Mouse (Mus musculus) limb, embryonic 10.5 days (tissue): Measurements from ENCODE around the gene Gpr107. TPM values are rescaled to one million over a fixed set of nuclear protein-coding genes. Genes with fewer than 3 reads are reported as not detected.
"Not testable (repeated sequence)": the region's sequence is repeated elsewhere in the genome, so short reads cannot be mapped to it uniquely, and the experiment has no call there.

ENCODE experiments used
- DNase-seq: peaks from one replicate; pipeline ENCODE4 v3.0.0-alpha.2; 2017; ENCODE audit warnings: low spot score
- H3K27ac ChIP-seq: fragments of 300-500 bp; sonication (generic); 2 replicates; pipeline ENCODE4 v1.5.1; 2016; ENCODE audit warnings: mild to moderate bottlenecking
- H3K27me3 ChIP-seq: fragments of 300-500 bp; sonication (generic); 2 replicates; pipeline ENCODE4 v1.6.1; 2016; ENCODE audit warnings: low read depth, mild to moderate bottlenecking; ENCODE audit not compliant: poor library complexity, severe bottlenecking
- H3K36me3 ChIP-seq: fragments of 300-500 bp; sonication (generic); 2 replicates; pipeline ENCODE4 v1.6.1; 2016; ENCODE audit warnings: mild to moderate bottlenecking, moderate library complexity
- H3K4me1 ChIP-seq: fragments of 300-500 bp; sonication (generic); 2 replicates; pipeline ENCODE4 v1.6.1; 2016
- H3K4me3 ChIP-seq: fragments of 300-500 bp; sonication (generic); 2 replicates; pipeline ENCODE4 v1.5.1; 2016; ENCODE audit warnings: mild to moderate bottlenecking, moderate library complexity
- H3K9me3 ChIP-seq: fragments of 300-500 bp; sonication (generic); replicated peaks from 2 replicates; pipeline ENCODE4 v1.6.1; 2016; ENCODE audit warnings: mild to moderate bottlenecking
- WGBS: fragments of 180-500 bp; shearing (Covaris S2); methylation state at CpG from one replicate; pipeline ENCODE4 v1.1.7; 2016; 5-methylcytosine and 5-hydroxymethylcytosine counted together
- polyA plus RNA-seq: library from polyadenylated mRNA; unstranded; fragments of >200 nt; fragmentation: Nextera tagmentation; extraction: Ambion mirVana; gene quantifications from 2 replicates; pipeline ENCODE4 v1.2.1, GENCODE M21; 2016

Gene Gpr107
- polyA plus RNA-seq, 1 experiment from 2014 or later = 38.0 TPM

DNA sequence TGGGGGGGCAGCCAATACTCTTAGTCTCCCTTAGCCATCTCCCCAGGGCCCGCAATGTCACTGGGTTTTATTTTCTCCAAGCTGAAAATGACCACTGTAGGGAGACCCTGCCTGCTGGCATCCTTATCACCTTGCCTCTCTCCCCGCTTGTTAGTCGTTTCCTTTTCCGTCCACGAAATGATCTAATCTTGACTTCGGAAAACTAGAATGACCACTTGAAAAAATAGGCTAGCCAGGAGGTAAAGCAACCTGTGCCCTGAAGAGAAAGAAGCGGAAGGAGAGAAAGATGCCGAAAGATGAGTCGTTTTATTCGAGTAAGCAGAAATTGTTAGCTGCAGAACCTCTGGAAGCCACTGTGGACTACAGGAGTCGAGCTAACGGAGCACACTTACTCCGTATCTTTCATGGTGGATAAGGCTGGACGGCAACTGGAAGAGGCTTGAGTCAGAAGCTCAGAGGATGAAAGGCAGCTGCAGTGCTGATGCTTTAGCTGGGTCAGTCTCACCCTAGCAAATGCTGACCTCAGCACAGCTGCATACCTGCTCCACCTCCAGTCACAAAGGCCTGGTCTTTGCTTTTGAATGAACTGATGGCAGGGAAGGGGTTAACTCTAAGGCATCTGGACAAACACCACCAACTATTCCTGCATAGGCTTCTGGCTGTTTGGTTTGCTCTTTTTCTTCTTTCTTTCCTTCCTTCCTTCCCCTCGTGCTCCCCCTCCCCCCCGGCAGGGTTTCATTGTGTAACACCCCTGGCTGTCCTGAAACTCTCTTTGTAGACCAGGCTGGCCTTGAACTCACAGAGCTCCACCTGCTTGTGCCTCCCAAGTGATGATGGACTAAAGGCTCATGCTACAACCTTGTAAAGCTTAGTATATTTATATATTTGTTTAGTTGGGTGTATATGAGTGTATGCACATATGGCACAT lies 8.1 kb upstream of the Gpr107 start:
- WGBS = 85% methylated on average over 16 of the region's 16 CpGs
- Histone ChIP-seq H3K9me3 (no peaks in the 10 kb centered on the region), H3K36me3 (peaks cover 26% of the 10 kb centered on the region), H3K27ac (no peak overlapping the region), H3K27me3 (peaks cover 16% of the 10 kb centered on the region; the same call in 1 of the 2 replicates), H3K4me3 (no peak overlapping the region), H3K4me1 (peaks cover 34% of the 10 kb centered on the region)
- no peak for DNase-seq

GRCm38 (mm10) chr2:31144901-31145300 lies 7.2 kb upstream of the Gpr107 start:
- Histone ChIP-seq H3K4me3 (no peak overlapping the region), H3K36me3 (peaks cover 30% of the 10 kb centered on the region), H3K27ac (no peak overlapping the region), H3K27me3 (peaks cover 15% of the 10 kb centered on the region; the same call in 1 of the 2 replicates), H3K4me1 (peaks cover 34% of the 10 kb centered on the region), H3K9me3 (no peaks in the 10 kb centered on the region)
- DNase-seq = no peak
- 83% methylated on average over 1 of the region's 1 CpGs for WGBS

DNA sequence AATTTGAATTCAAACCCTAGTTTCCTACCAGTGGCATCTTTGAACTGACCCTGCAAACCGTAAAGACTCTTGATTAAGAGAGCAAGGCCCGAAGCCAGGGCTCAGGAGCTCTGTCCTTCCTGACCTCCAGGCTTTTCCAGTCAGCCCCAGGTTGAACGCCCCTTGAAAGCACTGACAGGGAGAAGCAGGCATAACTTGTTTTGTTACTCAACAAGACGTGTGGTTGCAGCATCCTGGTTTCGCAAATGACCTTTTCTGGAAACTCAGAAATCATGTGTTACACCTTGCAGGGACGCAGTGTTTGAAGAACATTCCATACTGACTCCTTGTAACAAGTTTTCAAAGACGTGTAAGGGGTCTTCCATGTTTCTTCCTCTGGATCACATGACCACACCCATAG lies 5.1 kb upstream of the Gpr107 start:
- H3K36me3 ChIP-seq = peaks cover 39% of the 10 kb centered on the region
- no peak overlapping the region for H3K4me3 ChIP-seq
- H3K27me3 ChIP-seq = 0 out of 2 replicates have a peak, but pooled peaks cover 4% of the 10 kb centered on the region
- no peaks in the 10 kb centered on the region for H3K9me3 ChIP-seq
- no peak for DNase-seq
- H3K4me1 ChIP-seq = peaks cover 22% of the 10 kb centered on the region
- 85% methylated on average over 7 of the region's 7 CpGs for WGBS
- no peak overlapping the region for H3K27ac ChIP-seq

DNA sequence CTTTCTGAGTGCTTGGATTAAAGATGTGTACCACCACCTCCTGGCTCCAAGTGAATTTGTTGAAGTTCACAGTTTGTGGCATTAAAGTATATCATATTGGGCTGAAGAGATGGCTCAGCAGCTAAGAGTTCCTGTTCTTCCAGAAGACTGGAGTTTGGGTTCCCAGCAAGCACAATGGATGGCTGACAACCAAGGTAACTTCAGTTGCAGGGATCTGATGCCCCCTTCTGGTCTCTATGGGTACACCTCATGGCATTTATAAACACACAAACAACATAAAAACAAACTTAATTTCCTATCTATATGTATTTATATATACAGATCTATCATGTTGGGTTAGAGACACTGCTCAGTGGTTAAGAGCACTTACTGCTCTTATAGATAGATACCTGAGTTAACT lies 1.4 kb upstream of the Gpr107 start:
- peaks cover 34% of the 10 kb centered on the region for H3K36me3 ChIP-seq
- H3K27ac ChIP-seq = no peak overlapping the region
- no peak overlapping the region for H3K4me3 ChIP-seq
- no peak for DNase-seq
- H3K9me3 ChIP-seq = no peaks in the 10 kb centered on the region
- peaks cover 13% of the 10 kb centered on the region for H3K4me1 ChIP-seq
- H3K27me3 ChIP-seq = no peaks in the 10 kb centered on the region

GRCm38 (mm10) chr2:31156846-31157245 lies 4.7 kb downstream of the Gpr107 start:
- DNase-seq = no peak
- 92% methylated on average over 3 of the region's 3 CpGs for WGBS

DNA sequence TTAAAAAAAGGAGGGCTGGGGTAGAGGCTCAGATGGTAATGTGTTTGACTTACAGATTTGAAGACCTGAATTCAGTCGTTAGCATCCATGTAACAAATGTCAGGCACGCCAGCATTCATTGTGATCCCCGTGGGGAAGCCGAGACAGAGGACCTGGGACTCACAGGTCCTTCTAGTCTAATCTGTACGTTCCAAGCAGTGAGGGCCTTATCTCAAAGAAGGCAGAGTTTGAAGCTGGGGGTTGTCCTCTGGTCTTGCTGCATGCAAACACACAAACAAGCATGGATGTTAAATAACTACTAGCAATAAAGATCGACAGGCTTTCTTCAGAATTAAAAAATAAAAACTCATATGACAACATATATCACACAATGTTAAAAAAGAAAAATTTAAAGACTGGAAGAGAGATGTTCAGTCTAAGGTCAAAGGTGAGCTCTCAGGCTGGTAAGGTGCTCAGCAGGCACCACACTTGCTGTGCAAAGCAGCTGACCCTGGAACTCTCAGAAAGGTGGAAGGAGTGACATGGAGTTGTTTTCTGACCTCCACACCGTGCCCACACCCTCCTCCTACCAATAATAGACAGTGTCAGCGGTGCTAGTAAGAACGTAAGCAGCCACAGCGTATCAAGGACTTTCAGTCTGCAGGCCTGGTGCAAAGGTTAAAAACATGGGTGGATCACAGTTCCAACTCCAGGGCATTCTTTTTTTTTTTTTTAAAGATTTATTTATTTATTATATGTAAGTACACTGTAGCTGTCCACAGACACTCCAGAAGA lies 8.2 kb downstream of the Gpr107 start:
- no peaks in the 10 kb centered on the region for H3K27me3 ChIP-seq
- peaks cover 15% of the 10 kb centered on the region for H3K4me1 ChIP-seq
- peaks cover 8% of the 10 kb centered on the region; the same call in 1 of the 2 replicates for H3K36me3 ChIP-seq
- DNase-seq = no peak
- H3K27ac ChIP-seq = no peak overlapping the region
- H3K4me3 ChIP-seq = no peak overlapping the region
- WGBS = 90% methylated on average over 10 of the region's 10 CpGs
- no peaks in the 10 kb centered on the region for H3K9me3 ChIP-seq

More at GRCm38 (mm10) chr2:31156846-31157245, 4.7 kb downstream of the Gpr107 start:
- Histone ChIP-seq H3K27ac (no peak overlapping the region), H3K36me3 (peaks cover 8% of the 10 kb centered on the region; the same call in 1 of the 2 replicates), H3K9me3 (no peaks in the 10 kb centered on the region), H3K4me1 (peaks cover 8% of the 10 kb centered on the region), H3K4me3 (no peak overlapping the region), H3K27me3 (no peaks in the 10 kb centered on the region)

GRCm38 (mm10) chr2:31161620-31162019 lies 9.5 kb downstream of the Gpr107 start:
- no peaks in the 10 kb centered on the region for H3K9me3 ChIP-seq
- H3K27me3 ChIP-seq = no peaks in the 10 kb centered on the region
- peaks cover 18% of the 10 kb centered on the region for H3K4me1 ChIP-seq
- no peak for DNase-seq
- H3K36me3 ChIP-seq = peaks cover 11% of the 10 kb centered on the region
- no peak overlapping the region for H3K4me3 ChIP-seq
- WGBS = 86% methylated on average over 4 of the region's 4 CpGs
- H3K27ac ChIP-seq = no peak overlapping the region

GRCm38 (mm10) chr2:31163361-31164118 lies 11.4 kb downstream of the Gpr107 start:
- DNase-seq = no peak
- no peak overlapping the region for H3K27ac ChIP-seq

DNA sequence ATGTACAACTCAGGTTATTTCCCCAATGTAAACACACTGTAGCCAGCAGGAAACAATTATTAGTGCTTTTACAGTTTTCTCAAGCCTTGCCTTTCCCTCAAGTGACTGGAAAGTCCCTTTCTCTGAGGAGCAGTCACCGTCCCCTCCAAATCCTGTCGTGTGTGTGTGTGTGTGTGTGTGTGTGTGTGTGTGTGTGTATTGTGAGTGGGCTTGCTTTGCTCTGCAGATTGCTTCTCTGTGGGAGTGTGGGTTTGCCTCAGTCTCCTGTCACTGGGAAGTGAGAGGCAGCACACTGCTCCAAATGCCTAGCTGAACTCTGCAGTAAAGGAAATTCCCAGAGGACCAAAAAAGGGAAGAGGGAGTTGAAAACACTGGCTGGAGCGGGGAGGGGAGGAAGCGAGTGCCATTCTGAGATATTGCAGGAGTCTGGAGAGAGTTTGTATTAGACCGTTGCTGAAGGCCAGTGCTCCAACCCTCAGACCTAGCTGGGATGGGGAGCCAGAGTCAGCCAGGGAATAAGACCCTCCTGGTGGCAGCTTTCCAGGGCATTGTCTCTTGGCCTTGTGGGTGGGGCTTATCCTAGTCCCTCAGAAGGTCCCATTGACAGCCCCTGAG lies 12.8 kb downstream of the Gpr107 start:
- DNase-seq = no peak
- H3K27ac ChIP-seq = peak overlapping the region; percentile 21
- no peak overlapping the region for H3K4me3 ChIP-seq

More at GRCm38 (mm10) chr2:31163361-31164118, 11.4 kb downstream of the Gpr107 start:
- 80% methylated on average over 11 of the region's 11 CpGs for WGBS
- Histone ChIP-seq H3K4me1 (peaks cover 18% of the 10 kb centered on the region), H3K9me3 (no peaks in the 10 kb centered on the region), H3K27me3 (no peaks in the 10 kb centered on the region), H3K4me3 (no peak overlapping the region), H3K36me3 (peaks cover 30% of the 10 kb centered on the region)

GRCm38 (mm10) chr2:31165529-31165928 lies 13.4 kb downstream of the Gpr107 start:
- peaks cover 18% of the 10 kb centered on the region for H3K4me1 ChIP-seq
- H3K36me3 ChIP-seq = peaks cover 42% of the 10 kb centered on the region
- no peak overlapping the region for H3K4me3 ChIP-seq
- H3K27ac ChIP-seq = peak overlapping the region; percentile 21; the same call in 1 of the 2 replicates
- no peaks in the 10 kb centered on the region for H3K27me3 ChIP-seq
- no peaks in the 10 kb centered on the region for H3K9me3 ChIP-seq
- DNase-seq = no peak
- 76% methylated on average over 4 of the region's 4 CpGs for WGBS

More for the DNA sequence above, 12.8 kb downstream of the Gpr107 start:
- Histone ChIP-seq H3K36me3 (peaks cover 40% of the 10 kb centered on the region), H3K4me1 (peaks cover 18% of the 10 kb centered on the region), H3K27me3 (no peaks in the 10 kb centered on the region), H3K9me3 (no peaks in the 10 kb centered on the region)
- 57% methylated on average over 5 of the region's 5 CpGs for WGBS

GRCm38 (mm10) chr2:31167571-31167970 lies 15.5 kb downstream of the Gpr107 start:
- not testable (repeated sequence) for H3K9me3 ChIP-seq, H3K27me3 ChIP-seq, H3K4me3 ChIP-seq, H3K27ac ChIP-seq, DNase-seq
- WGBS = 94% methylated on average over 2 of the region's 2 CpGs
- Histone ChIP-seq H3K4me1 (peaks cover 18% of the 10 kb centered on the region), H3K36me3 (peaks cover 62% of the 10 kb centered on the region)

DNA sequence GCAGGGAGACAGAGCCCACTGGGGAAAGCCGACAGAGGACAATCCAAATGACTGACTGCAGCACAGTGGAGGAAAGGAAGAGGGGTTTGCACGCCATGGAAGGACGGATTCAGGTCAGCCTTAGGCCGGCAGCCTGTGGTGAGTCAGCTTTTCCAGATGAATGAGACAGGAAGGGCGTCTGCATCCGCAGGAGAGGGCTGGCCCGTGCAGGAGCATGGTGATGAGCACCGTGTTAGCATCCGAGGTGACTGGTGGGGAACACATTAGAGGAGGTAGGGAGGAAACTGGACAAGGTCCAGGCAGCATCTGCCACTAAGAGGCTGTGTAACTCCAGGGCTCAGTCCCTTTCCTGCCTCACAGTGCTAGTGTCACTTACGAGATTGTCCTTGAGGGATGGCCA lies 16.9 kb downstream of the Gpr107 start:
- no peaks in the 10 kb centered on the region for H3K9me3 ChIP-seq
- no peaks in the 10 kb centered on the region for H3K27me3 ChIP-seq
- H3K36me3 ChIP-seq = peaks cover 76% of the 10 kb centered on the region
- peaks cover 16% of the 10 kb centered on the region for H3K4me1 ChIP-seq
- no peak for DNase-seq
- no peak overlapping the region for H3K27ac ChIP-seq
- H3K4me3 ChIP-seq = no peak overlapping the region
- WGBS = 89% methylated on average over 10 of the region's 10 CpGs
